Mouse (Mus musculus) left cerebral cortex, postnatal 36 days (tissue): ENCODE data around the gene Slc23a4. TPM values are rescaled to one million over a fixed set of nuclear protein-coding genes. Genes with fewer than 3 reads are reported as not detected.

Experiments used
- DNase-seq, 2 experiments: peaks; one replicate each; pipeline ENCODE4 v3.0.0; 2021 to 2022; ENCODE audit warnings: low spot score in 2 of 2, mixed read lengths in 1 of 2
- intact Hi-C: fragments of 180-260 bp; cut with DNase I; formaldehyde crosslinking; loops from one replicate; pipeline ENCODE4 v1.15.1; 2025
- total RNA-seq, 2 experiments: library from RNA; stranded (reverse); gene quantifications; 2 replicates each; pipeline ENCODE4 v1.2.3; 2021

Gene Slc23a4
- total RNA-seq, 2 experiments from 2014 or later = 1.1 to 1.3 TPM

GRCm38 (mm10) chr6:34964550-34964949 lies 23.7 kb downstream of the Slc23a4 start:
- no peak for DNase-seq

DNA sequence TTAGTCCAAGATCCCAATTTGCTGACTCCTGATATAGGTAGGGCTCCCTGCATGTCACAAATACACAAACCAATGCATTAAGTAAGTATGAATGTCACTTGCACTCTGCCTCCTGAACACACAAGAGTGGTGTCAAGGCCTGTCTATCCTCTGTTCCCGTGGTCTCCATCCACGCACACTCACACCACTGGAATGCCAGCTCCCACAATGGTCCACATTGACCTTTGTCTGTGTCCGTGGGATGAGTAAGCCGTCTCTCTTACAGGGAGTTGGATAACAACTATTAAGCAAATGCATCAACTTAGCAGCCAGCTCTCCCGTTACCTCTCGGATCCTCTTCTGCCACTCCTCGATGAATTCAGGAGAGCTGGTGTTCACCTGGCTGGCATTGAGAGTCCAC lies 29.1 kb downstream of the Slc23a4 start:
- intact Hi-C loops = no loop called here
- no peak for DNase-seq

More at GRCm38 (mm10) chr6:34964550-34964949, 23.7 kb downstream of the Slc23a4 start:
- intact Hi-C loops = no loop called here

- intact Hi-C loops = no loop called here
- no peak for DNase-seq
Measured at GRCm38 (mm10) chr6:34955862-34956241, 32.4 kb downstream of the Slc23a4 start.

GRCm38 (mm10) chr6:34954926-34955861 lies 33.0 kb downstream of the Slc23a4 start:
- intact Hi-C loops = no loop called here
- no peak for DNase-seq

DNA sequence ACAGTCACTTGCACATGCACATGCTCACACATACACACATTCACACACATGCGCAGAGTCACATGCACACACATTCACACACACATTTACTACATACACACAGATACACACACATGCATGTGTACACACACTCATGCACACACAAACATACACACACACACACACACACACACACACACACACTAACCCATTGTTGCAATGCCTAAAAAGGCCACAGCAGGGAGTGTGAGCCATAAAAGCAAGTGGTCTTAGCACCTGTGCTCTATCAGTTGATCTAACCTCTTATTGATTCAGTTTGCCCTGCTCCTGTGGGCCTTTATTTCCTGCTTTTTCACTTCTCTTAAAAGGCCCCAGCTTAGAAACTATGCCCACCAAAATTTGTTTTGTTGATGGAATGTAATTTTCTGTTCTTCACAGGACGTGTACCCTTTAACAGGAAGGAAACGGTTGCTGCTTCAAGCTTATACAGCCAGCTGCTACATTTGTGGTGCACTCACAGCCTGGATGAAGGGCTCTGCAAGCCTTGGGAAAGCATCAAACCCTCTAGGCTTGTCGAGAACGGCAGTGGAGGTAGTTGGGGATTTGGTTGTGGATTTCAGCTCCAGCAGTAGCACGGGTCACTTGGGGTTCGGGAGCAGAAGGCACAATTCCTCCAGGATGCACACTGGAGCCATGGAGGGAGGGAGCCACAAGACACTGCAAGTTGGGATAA lies 36.1 kb downstream of the Slc23a4 start:
- DNase-seq = no peak

DNA sequence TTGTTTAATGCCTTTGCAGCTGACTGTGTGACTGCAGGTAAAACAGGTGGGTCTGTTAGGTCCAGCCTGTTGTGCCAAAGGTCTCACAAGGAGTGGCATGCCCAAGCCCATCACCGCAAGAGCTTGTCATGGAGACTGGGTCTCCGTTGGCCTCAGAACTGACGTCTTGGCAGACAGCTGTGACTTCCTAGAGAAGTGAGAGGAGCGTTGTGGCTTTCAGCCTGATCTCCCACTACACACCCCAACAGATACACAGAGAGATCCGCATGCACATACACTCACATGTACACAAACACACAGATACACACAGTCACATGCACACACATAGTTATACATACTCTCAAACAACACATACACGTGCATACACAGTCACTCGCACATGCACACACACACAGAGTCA lies 36.7 kb downstream of the Slc23a4 start:
- no peak for DNase-seq
- intact Hi-C loops = no loop called here

More for the DNA sequence above, 36.1 kb downstream of the Slc23a4 start:
- intact Hi-C loops = no loop called here

DNA sequence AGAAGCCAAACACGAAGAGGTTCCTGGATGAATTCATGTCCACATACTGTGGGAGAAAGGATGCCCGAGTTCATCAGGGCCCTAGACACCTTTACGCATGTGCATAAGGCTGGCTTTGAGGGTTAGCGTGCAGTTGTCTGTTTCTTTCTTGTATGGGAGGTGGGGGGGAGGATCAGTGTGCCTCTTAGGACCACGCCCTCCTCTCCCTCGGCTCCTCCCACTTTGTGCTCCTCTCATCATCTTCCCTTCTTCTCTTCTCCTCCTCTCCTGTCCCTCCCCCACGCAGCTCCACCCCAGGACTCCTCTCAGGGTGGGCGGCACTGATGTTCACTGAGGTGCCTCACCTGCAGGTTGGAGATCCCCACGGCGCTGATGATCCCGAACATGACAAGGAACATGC lies 39.7 kb downstream of the Slc23a4 start:
- intact Hi-C loops = no loop called here
- peak in 1 of 2 experiments; percentile 10 for DNase-seq

GRCm38 (mm10) chr6:34946486-34947079 lies 41.6 kb downstream of the Slc23a4 start:
- intact Hi-C loops = no loop called here

DNA sequence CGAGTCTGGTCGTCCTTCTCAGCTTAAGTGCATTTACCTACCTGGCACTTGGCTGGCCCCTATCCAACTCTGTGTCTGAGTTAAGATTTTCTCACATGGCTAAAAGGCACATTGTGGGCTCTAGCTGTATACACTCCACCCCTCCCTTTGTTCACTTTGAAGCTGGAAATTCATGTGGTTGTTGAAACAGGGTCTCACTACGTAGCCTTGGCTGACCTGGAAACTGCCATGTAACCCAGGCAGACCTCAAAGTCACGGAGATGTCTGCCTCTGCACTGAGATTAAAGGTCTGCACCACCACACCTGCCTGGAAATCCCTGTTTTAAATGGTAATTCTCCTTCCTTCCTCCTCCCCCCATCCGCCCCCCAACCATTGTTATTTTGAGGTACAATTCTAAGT lies 44.7 kb downstream of the Slc23a4 start:
- no peak for DNase-seq
- intact Hi-C loops = no loop called here

More at GRCm38 (mm10) chr6:34946486-34947079, 41.6 kb downstream of the Slc23a4 start:
- DNase-seq = no peak

DNA sequence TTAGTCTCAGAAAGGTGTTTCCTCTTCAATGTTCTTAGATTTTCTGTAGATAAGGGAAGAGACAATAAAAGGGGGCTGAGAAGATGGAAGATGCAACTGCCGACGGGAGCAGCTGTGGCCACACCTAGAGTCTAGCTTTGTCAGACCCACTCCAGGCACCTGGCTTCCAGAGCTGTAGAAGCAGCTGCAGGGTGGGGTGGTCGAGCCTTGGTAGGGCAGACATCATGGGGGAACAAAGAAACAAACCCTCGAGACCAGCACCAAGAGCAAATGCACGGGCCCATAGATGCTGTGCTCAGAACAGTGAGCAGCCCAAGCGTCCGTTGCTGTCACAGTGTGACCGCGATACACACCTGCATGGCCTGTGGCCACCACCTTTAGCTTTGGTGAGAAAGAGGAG lies 45.8 kb downstream of the Slc23a4 start:
- intact Hi-C loops = no loop called here
- DNase-seq = no peak

- intact Hi-C loops = no loop called here
- DNase-seq = no peak
Measured at GRCm38 (mm10) chr6:34941496-34941895, 46.7 kb downstream of the Slc23a4 start.

DNA sequence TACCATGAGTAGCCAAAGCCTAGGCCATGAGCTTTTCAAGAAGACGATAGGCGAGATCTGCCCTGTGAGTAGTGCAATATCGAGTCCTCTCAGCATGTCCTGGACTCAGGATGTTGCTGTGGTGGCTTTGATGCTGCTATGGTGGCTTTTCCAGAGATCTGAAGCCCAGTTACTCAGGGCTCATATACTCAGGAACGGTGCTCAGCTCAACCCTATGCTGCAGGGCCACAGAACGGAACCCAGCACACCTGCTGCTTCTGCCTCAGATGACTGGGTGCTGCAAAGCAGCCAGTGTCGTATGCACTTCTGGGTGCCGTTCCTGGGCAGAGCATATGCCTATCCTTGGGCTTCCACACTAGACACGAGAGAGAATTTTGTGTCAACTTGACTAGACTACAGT lies 48.8 kb downstream of the Slc23a4 start:
- DNase-seq = no peak
- intact Hi-C loops = no loop called here

GRCm38 (mm10) chr6:34938929-34939325 lies 49.3 kb downstream of the Slc23a4 start:
- DNase-seq = no peak
- intact Hi-C loops = no loop called here

DNA sequence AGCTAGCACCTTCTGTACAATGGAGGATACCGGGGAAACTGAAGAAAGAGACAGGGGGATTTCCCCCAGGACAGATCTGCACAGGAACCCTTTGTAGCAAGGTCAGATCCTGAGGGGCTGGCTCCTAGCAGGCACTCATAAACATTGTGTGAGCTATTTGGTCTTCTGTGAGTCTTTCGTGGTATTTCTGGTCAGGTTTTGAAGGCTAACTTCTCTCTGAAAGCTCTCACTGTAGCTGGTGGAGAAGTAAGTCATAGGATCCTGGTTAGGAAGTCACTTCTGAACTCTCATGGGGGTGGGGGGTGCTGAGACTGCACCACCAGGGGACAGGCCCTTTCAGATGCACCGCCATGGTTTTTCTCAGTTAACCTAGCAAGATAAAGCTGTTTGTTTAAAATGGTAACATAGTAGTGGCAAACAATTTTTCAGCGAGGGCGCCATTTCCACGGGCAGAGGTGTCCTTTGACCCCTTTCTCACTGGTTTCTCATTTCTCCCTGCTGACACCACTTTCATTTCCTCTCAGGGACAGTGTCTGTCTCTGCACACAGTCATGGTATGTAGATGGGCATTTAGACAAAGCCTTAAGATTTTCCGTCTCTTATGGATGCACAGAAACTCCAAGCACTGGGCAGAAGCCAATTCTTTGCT lies 49.8 kb downstream of the Slc23a4 start:
- intact Hi-C loops = no loop called here
- no peak for DNase-seq

DNA sequence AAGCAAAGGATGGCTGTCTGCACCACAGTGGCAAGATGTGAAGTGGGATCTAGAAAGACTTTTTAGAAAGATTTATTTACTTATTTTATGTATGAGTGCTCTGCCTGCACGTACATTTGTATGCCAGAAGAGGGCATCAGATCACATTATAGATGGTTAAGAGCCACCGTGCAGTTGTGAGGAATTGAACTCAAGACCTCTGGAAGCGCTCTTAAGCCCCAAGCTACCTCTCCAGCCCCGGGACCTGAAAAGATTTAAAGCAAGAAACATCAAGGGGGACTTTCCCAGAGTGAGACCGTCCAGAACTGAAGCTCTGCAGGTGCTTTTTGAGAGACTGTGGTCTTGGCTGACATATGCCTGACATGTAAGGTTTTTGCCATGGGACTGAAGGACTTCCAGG lies 51.5 kb downstream of the Slc23a4 start:
- intact Hi-C loops = no loop called here

DNA sequence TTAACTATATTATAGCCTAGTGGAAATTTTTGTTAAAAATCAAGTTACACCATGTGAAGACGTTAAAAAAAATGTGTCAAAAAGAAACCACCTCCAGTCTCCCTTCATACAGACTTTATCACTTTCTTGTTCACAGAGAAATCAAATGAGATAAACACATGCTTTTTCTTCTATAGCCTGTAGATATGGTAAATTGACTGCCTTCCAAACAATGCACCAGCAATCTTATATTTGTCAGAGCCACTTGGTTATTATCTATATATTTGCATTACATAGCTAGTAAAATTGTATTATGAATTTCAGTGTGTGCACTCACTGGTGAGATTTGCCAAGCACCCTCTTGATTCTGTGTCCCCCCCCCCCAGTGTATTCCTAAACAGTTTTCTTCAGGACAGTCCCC lies 55.6 kb downstream of the Slc23a4 start:
- DNase-seq = no peak
- intact Hi-C loops = no loop called here

More for the DNA sequence above, 51.5 kb downstream of the Slc23a4 start:
- no peak for DNase-seq

GRCm38 (mm10) chr6:34927594-34927993 lies 60.6 kb downstream of the Slc23a4 start:
- DNase-seq = no peak
- intact Hi-C loops = no loop called here

DNA sequence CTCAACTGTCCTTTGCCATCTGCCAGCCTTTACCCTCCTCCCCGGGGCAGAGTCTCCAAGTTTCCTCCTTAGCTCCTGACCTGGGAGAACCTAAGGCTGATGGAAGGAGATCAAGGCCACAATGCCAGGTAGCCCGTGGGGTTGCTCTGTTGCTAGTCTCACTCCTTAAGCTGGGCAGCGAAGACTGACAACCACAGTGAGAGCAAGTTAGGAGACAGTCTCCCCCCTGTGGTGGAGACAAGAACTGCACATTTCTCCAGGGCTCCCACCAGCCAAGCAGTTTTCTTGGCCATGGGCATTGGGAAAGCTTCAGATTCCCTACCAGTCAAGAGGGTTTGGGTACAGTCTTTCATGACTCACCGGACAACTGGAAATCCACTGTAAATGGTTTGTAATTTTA lies 61.0 kb downstream of the Slc23a4 start:
- intact Hi-C loops = no loop called here
- peak; percentile 49 to 66 for DNase-seq

DNA sequence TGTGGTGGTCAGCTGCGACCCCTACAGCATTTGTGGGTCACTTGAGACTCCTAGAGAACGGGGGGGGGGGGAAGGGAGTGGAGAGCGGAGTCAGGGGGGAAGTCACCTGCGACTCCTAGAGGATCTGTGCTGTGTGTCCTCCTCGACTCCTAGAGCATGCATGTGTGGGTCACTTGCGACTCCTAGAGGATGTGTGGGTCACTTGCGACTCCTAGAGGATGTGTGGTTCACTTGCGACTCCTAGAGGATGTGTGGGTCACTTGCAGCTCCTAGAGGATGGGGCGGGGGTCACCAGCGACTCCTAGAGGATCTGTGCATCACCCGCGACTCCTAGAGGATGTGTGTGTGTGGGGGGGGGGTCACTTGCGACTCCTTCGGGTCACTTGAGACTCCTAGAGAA lies 66.3 kb downstream of the Slc23a4 start:
- intact Hi-C loops = no loop called here
- no peak for DNase-seq

GRCm38 (mm10) chr6:34920631-34921030 lies 67.6 kb downstream of the Slc23a4 start:
- intact Hi-C loops = no loop called here
- no peak for DNase-seq
